Mouse (Mus musculus) embryonic fibroblast, embryonic 13.5 days (primary cell): ENCODE data around the gene Il19.

Experiments
- CTCF ChIP-seq: IDR thresholded peaks from 2 replicates; pipeline ENCODE4 v1.5.1; 2011; ENCODE audit warnings: mild to moderate bottlenecking, control low read depth, low read length, moderate library complexity, borderline replicate concordance; ENCODE audit not compliant: insufficient read depth
- POLR2A ChIP-seq: IDR thresholded peaks from 2 replicates; pipeline ENCODE4 v1.6.1; 2011; ENCODE audit warnings: low read depth, mild to moderate bottlenecking, control low read depth, low read length, moderate library complexity

GRCm38 (mm10) chr1:130987418-130987817 is 47.5 kb upstream of the Il19 start:
- no peak for TF ChIP-seq CTCF
- TF ChIP-seq POLR2A: no peak
